Mouse (Mus musculus) heart, postnatal 25 days (tissue): ENCODE measurements around the gene Clic1. TPM values are rescaled to one million over a fixed set of nuclear protein-coding genes. Genes with fewer than 3 reads are reported as not detected.

Experiments used
- DNase-seq: peaks from one replicate; pipeline ENCODE4 v3.0.0; 2022; ENCODE audit warnings: low spot score
- intact Hi-C: fragments of 180-260 bp; cut with DNase I; formaldehyde crosslinking; loops from one replicate; pipeline ENCODE4 v1.15.1; 2025
- total RNA-seq, 2 experiments: library from RNA; stranded (reverse); gene quantifications; 2 replicates each; pipeline ENCODE4 v1.2.3; 2021

The Clic1 gene
- total RNA-seq, 2 experiments from 2014 or later, result 40.0 to 46.1 TPM

GRCm38 (mm10) chr17:35104754-35105153, 55.0 kb downstream of the Clic1 start:
- no peak for DNase-seq
- intact Hi-C loops, result no loop called here

GRCm38 (mm10) chr17:35105740-35106389, 56.1 kb downstream of the Clic1 start:
- intact Hi-C loops, result loop anchor here (1.0 kb wide), 1 partner anchor 85 kb away; no protein-coding TSS in a partner anchor
- DNase-seq, result no peak

GRCm38 (mm10) chr17:35106522-35106921, 56.8 kb downstream of the Clic1 start:
- DNase-seq, result no peak
- intact Hi-C loops, result loop anchor here (1.0 kb wide), 1 partner anchor 85 kb away; no protein-coding TSS in a partner anchor

DNA sequence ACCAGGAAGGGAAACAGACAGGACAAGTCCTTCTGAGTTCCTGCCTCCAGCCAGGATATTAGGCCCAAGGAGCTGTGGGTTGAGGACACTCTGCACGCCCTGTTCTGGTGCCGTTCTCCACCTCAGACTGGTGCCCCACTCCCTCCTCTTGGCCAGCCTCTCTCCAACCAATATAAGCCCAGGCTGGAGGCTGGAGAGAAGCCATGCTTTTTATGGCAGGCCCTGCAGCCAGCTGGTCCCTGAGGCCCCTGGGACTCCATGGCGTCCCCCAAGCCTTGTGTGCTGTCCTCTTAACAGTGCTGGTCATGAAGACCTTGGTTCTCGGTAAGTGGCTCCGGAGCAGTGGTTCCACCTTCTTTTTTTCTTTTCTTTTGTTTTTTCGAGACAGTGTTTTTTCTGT, 58.3 kb downstream of the Clic1 start, which contains the start of gene Ly6g5c:
Gene Ly6g5c (plus strand): TSS at position 183 of the 400 bp plus-strand sequence.
- DNase-seq, result no peak
- intact Hi-C loops, result no loop called here

Other genes with a start within 250 kb of the Clic1 start
- gene Cyp21a1, start 245.4 kb upstream of the Clic1 start, total RNA-seq, result not detected
- 10 to 100 TPM in 1 of 2 experiments, 1 to 10 TPM in 1; 9.4 to 12.7 TPM for gene Stk19, start 213.0 kb upstream of the Clic1 start, total RNA-seq
- 10 to 100 TPM; 11.1 to 11.6 TPM for gene Dxo, start 212.9 kb upstream of the Clic1 start, total RNA-seq
- 10 to 100 TPM; 18.4 to 22.6 TPM for gene Skiv2l, start 199.8 kb upstream of the Clic1 start, total RNA-seq
- 10 to 100 TPM; 15.5 to 16.7 TPM for gene Nelfe, start 199.6 kb upstream of the Clic1 start, total RNA-seq
- 1 to 10 TPM; 2.8 to 6.0 TPM for gene Cfb, start 187.4 kb upstream of the Clic1 start, total RNA-seq
- gene Zbtb12, start 170.5 kb upstream of the Clic1 start, total RNA-seq, result 1 to 10 TPM; 6.4 to 7.4 TPM
- under 1 TPM in 1 of 2 experiments, not detected in 1; 0.08 TPM for gene Gm20547, start 167.9 kb upstream of the Clic1 start, total RNA-seq
- 1 to 10 TPM; 2.8 to 4.1 TPM for gene C2, start 151.7 kb upstream of the Clic1 start, total RNA-seq
- 10 to 100 TPM; 37.6 to 39.1 TPM for gene Ehmt2, start 151.5 kb upstream of the Clic1 start, total RNA-seq
- gene Slc44a4, start 135.5 kb upstream of the Clic1 start, total RNA-seq, result not detected
- 10 to 100 TPM; 12.7 to 14.1 TPM for gene Neu1, start 118.7 kb upstream of the Clic1 start, total RNA-seq
- gene Hspa1b, start 90.7 kb upstream of the Clic1 start, total RNA-seq, result 1 to 10 TPM; 1.9 to 6.9 TPM
- gene Gm20481, start 80.1 kb upstream of the Clic1 start, total RNA-seq, result not detected
- gene Hspa1a, start 77.8 kb upstream of the Clic1 start, total RNA-seq, result 1 to 10 TPM; 2.9 to 7.7 TPM
- 1 to 10 TPM; 6.9 to 8.1 TPM for gene Hspa1l, start 77.3 kb upstream of the Clic1 start, total RNA-seq
- gene Lsm2, start 68.1 kb upstream of the Clic1 start, total RNA-seq, result 10 to 100 TPM; 19.0 to 19.1 TPM
- 10 to 100 TPM; 25.7 to 26.9 TPM for gene Vars, start 49.0 kb upstream of the Clic1 start, total RNA-seq
- 1 to 10 TPM; 7.3 to 7.7 TPM for gene Vwa7, start 33.4 kb upstream of the Clic1 start, total RNA-seq
- gene Sapcd1, start 21.9 kb upstream of the Clic1 start, total RNA-seq, result not detected
- 1 to 10 TPM in 1 of 2 experiments, under 1 TPM in 1; 0.57 to 1.3 TPM for gene Msh5, start 3.2 kb upstream of the Clic1 start, total RNA-seq
- gene Ddah2, start 9.1 kb downstream of the Clic1 start, total RNA-seq, result 10 to 100 TPM; 27.7 to 31.3 TPM
- not detected for gene Ly6g6c, start 15.4 kb downstream of the Clic1 start, total RNA-seq
- under 1 TPM; 0.18 to 0.87 TPM for gene Mpig6b, start 16.2 kb downstream of the Clic1 start, total RNA-seq
- not detected for gene Ly6g6e, start 26.9 kb downstream of the Clic1 start, total RNA-seq
- under 1 TPM; 0.53 to 0.78 TPM for gene Ly6g6d, start 28.1 kb downstream of the Clic1 start, total RNA-seq
- gene Ly6g6f, start 35.6 kb downstream of the Clic1 start, total RNA-seq, result not detected
- gene Abhd16a, start 39.3 kb downstream of the Clic1 start, total RNA-seq, result 10 to 100 TPM; 47.9 to 57.5 TPM
- not detected for gene Ly6g5c, start 58.3 kb downstream of the Clic1 start, total RNA-seq
- under 1 TPM in 1 of 2 experiments, not detected in 1; 0.36 TPM for gene Ly6g5b, start 65.5 kb downstream of the Clic1 start, total RNA-seq
- gene Gpank1, start 71.5 kb downstream of the Clic1 start, total RNA-seq, result 1 to 10 TPM; 6.3 to 9.5 TPM
- 100 to 1,000 TPM; 155 to 167 TPM for gene Csnk2b, start 72.1 kb downstream of the Clic1 start, total RNA-seq
- gene D17H6S53E, start 76.4 kb downstream of the Clic1 start, total RNA-seq, result 10 to 100 TPM; 27.0 to 27.1 TPM
- not detected for gene Apom, start 82.1 kb downstream of the Clic1 start, total RNA-seq
- 100 to 1,000 TPM; 222 to 232 TPM for gene Bag6, start 85.2 kb downstream of the Clic1 start, total RNA-seq
- gene Prrc2a, start 114.9 kb downstream of the Clic1 start, total RNA-seq, result 100 to 1,000 TPM; 135 to 143 TPM
- gene Aif1, start 126.1 kb downstream of the Clic1 start, total RNA-seq, result 1 to 10 TPM; 2.3 to 3.5 TPM
- 1 to 10 TPM; 2.7 to 5.3 TPM for gene Lst1, start 138.5 kb downstream of the Clic1 start, total RNA-seq
- 1 to 10 TPM; 1.4 to 1.8 TPM for gene Ltb, start 144.5 kb downstream of the Clic1 start, total RNA-seq
- under 1 TPM; 0.56 to 0.60 TPM for gene Tnf, start 152.0 kb downstream of the Clic1 start, total RNA-seq
- not detected for gene Lta, start 155.4 kb downstream of the Clic1 start, total RNA-seq
- under 1 TPM; 0.50 to 0.65 TPM for gene Gm16181, start 170.9 kb downstream of the Clic1 start, total RNA-seq
- gene Atp6v1g2, start 183.7 kb downstream of the Clic1 start, total RNA-seq, result 1 to 10 TPM; 2.5 to 2.8 TPM
- gene Nfkbil1, start 185.8 kb downstream of the Clic1 start, total RNA-seq, result 1 to 10 TPM; 8.2 to 8.7 TPM
- 10 to 100 TPM; 89.2 to 99.4 TPM for gene Ddx39b, start 191.8 kb downstream of the Clic1 start, total RNA-seq
- 10 to 100 TPM; 84.3 to 89.6 TPM for gene H2-D1, start 212.8 kb downstream of the Clic1 start, total RNA-seq